Mouse (Mus musculus) forebrain, embryonic 16.5 days (tissue): Measurements from ENCODE around the gene Ano9. TPM values are rescaled to one million over a fixed set of nuclear protein-coding genes. Genes with fewer than 3 reads are reported as not detected.

Experiments used
- ATAC-seq: fragments of 200-750 bp; cut with Nextera tagmentation; 2 replicates; pipeline ENCODE4 v1.8.0; 2017; ENCODE audit warnings: mild to moderate bottlenecking, moderate library complexity
- H3K27ac ChIP-seq: fragments of 300-500 bp; sonication (generic); 2 replicates; pipeline ENCODE4 v1.5.1; 2014; ENCODE audit warnings: low read length, control low read depth
- H3K27me3 ChIP-seq: fragments of 300-500 bp; sonication (generic); replicated peaks from 2 replicates; pipeline ENCODE4 v1.6.1; 2014; ENCODE audit warnings: low read length; ENCODE audit not compliant: control insufficient read depth, insufficient read depth
- H3K36me3 ChIP-seq: fragments of 300-500 bp; sonication (generic); 2 replicates; pipeline ENCODE4 v1.6.1; 2014; ENCODE audit not compliant: control insufficient read depth, insufficient read depth
- H3K4me1 ChIP-seq: fragments of 300-500 bp; sonication (generic); replicated peaks from 2 replicates; pipeline ENCODE4 v1.6.1; 2014; ENCODE audit warnings: low read length; ENCODE audit not compliant: control insufficient read depth, insufficient read depth
- H3K4me2 ChIP-seq: fragments of 300-500 bp; sonication (generic); 2 replicates; pipeline ENCODE4 v1.6.1; 2014; ENCODE audit warnings: mild to moderate bottlenecking, low read length, control low read depth
- H3K4me3 ChIP-seq: fragments of 300-500 bp; sonication (generic); replicated peaks from 2 replicates; pipeline ENCODE4 v1.5.1; 2014; ENCODE audit warnings: mild to moderate bottlenecking, low read length, control low read depth
- H3K9ac ChIP-seq: fragments of 300-500 bp; sonication (generic); replicated peaks from 2 replicates; pipeline ENCODE4 v1.6.1; 2014; ENCODE audit warnings: low read depth, low read length, control low read depth
- H3K9me3 ChIP-seq: fragments of 300-500 bp; sonication (generic); 2 replicates; pipeline ENCODE4 v1.6.1; 2016; ENCODE audit warnings: low read length; ENCODE audit not compliant: control insufficient read depth
- WGBS: fragments of 180-500 bp; shearing (Covaris S2); extraction: QIAGEN DNeasy Blood & Tissue Kit; methylation state at CpG from one replicate; pipeline ENCODE4 v1.1.7; 2014; 5-methylcytosine and 5-hydroxymethylcytosine counted together
- polyA plus RNA-seq: library from polyadenylated mRNA; unstranded; fragments of >200 nt; fragmentation: Nextera tagmentation; extraction: Ambion mirVana; gene quantifications from 2 replicates; pipeline ENCODE4 v1.2.1, GENCODE M21; 2015

Gene Ano9
- polyA plus RNA-seq, 1 experiment from 2014 or later = 0.22 TPM

DNA sequence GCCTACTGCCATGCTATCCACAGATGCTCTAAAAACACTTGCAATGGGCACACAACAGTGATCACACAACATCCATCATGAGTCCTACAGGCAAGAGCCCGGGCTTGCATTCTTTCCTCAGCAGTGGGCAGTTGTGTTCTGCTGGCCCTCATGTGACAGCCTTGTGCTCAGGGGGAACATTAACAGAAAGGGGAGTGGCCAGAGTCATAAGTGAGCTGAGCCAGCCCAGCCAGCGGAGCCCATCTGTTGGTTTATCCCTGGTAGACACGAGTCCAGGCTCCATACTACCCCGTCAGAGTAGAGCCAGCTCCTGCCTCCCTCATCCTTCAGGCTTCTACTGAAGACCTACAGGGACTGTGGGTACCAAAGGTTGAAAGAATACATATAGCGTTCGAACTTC, 23.7 kb downstream of the Ano9 start:
- no peak for ATAC-seq
- H3K27me3 ChIP-seq = peaks cover 13% of the 10 kb centered on the region
- H3K4me3 ChIP-seq = no peak overlapping the region
- H3K9ac ChIP-seq = no peak overlapping the region
- H3K9me3 ChIP-seq = no peaks in the 10 kb centered on the region
- no peaks in the 10 kb centered on the region; the same call in 1 of the 2 replicates for H3K4me1 ChIP-seq
- H3K4me2 ChIP-seq = no peak overlapping the region
- H3K36me3 ChIP-seq = no peaks in the 10 kb centered on the region
- WGBS = 91% methylated on average over 6 of the region's 6 CpGs
- no peak overlapping the region for H3K27ac ChIP-seq

DNA sequence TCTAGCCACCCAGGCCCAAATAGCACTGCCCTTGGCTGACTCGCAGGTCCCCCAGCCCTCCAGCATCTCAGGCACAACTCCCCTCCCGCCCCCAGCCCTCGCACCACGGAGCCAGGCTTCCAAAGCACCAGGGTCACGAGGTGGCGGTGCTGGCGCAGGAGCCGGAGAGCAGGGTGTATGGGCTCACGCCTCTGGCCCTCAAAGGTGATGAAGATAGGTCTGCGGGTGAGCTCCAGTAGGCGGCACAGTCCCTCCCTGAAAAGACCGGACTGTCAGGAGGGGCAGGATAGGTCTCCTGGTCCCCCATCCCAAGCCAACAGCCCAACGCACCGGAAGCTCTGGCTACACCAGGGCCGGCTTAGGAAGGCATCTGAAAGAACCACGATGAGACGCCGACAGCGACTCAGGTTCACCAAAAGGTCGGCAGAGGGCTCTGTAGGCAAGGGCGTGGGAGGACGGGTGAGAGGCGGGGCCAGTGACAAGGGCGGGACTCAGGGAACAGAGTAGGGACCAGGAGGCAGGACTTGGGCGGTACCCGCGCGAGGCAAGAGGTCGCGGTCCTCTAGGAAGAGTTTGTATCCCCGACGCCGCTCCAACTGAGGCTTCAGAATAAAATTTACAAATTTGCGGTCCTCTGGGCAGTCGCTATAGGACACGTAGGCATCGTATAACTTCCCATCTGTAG, 25.4 kb downstream of the Ano9 start:
- peak overlapping the region; percentile 16; the same call in 1 of the 2 replicates for H3K4me3 ChIP-seq
- peak; percentile 90 for ATAC-seq
- H3K9me3 ChIP-seq = no peaks in the 10 kb centered on the region
- no peaks in the 10 kb centered on the region; the same call in 1 of the 2 replicates for H3K4me1 ChIP-seq
- H3K9ac ChIP-seq = 0 out of 2 replicates have a peak overlapping the region, but pooled peaks have one; percentile 12
- H3K36me3 ChIP-seq = no peaks in the 10 kb centered on the region
- peak overlapping the region; percentile 45 for H3K4me2 ChIP-seq
- peaks cover 11% of the 10 kb centered on the region for H3K27me3 ChIP-seq
- 6% methylated on average over 37 of the region's 37 CpGs for WGBS
- no peak overlapping the region for H3K27ac ChIP-seq

DNA sequence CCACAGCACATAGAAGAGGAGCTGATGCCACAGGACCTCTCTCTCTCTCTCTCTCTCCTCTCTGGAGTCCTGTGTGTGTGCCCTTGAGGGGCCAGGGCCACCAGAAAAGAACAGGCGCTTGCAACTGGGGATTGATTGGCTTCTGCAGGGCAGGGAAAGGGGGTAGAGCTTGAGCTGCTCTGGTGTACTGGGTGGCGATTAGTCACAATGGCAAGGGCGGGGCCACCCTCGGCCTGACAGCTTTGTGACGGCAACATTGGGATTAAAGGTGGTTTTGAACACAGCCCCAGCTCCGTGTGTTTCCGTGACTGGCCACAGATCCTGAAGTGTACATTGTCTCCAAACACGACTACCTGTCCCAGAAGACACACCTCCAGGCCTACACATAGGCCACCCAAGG, 27.4 kb downstream of the Ano9 start:
- H3K9ac ChIP-seq = no peak overlapping the region
- 61% methylated on average over 8 of the region's 8 CpGs for WGBS
- no peaks in the 10 kb centered on the region for H3K9me3 ChIP-seq
- ATAC-seq = no peak
- peaks cover 11% of the 10 kb centered on the region for H3K27me3 ChIP-seq
- H3K36me3 ChIP-seq = no peaks in the 10 kb centered on the region
- H3K4me2 ChIP-seq = no peak overlapping the region
- H3K4me3 ChIP-seq = no peak overlapping the region
- H3K27ac ChIP-seq = no peak overlapping the region
- no peaks in the 10 kb centered on the region; the same call in 1 of the 2 replicates for H3K4me1 ChIP-seq

DNA sequence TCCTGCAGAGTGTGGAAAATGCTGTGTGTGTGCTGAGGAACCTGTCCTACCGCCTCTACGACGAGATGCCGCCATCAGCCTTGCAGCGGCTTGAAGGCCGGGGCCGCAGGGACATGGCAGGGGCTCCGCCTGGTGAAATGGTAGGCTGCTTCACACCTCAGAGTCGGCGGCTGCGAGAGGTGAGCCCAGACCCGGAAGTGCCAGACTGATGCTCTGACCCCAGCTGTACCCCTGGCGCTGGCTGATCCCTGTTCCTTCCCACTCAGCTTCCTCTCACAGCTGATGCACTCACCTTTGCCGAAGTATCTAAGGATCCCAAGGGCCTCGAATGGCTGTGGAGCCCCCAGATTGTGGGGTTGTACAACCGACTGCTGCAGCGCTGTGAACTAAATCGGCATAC, 29.1 kb downstream of the Ano9 start:
- Histone ChIP-seq H3K4me2 (no peak overlapping the region), H3K4me1 (no peaks in the 10 kb centered on the region; the same call in 1 of the 2 replicates), H3K27ac (no peak overlapping the region), H3K4me3 (no peak overlapping the region), H3K36me3 (no peaks in the 10 kb centered on the region), H3K27me3 (peaks cover 11% of the 10 kb centered on the region), H3K9me3 (no peaks in the 10 kb centered on the region), H3K9ac (no peak overlapping the region)
- 24% methylated on average over 18 of the region's 18 CpGs for WGBS
- no peak for ATAC-seq

- Histone ChIP-seq H3K9ac (no peak overlapping the region), H3K4me1 (no peaks in the 10 kb centered on the region; the same call in 1 of the 2 replicates), H3K4me3 (no peak overlapping the region), H3K27ac (no peak overlapping the region), H3K4me2 (no peak overlapping the region), H3K9me3 (no peaks in the 10 kb centered on the region), H3K36me3 (no peaks in the 10 kb centered on the region), H3K27me3 (peaks cover 9% of the 10 kb centered on the region)
- 53% methylated on average over 8 of the region's 8 CpGs for whole genome bisulfite sequencing
- ATAC-seq = no peak
Observed at GRCm38 (mm10) chr7:141087894-141088293, 29.7 kb downstream of the Ano9 start.

GRCm38 (mm10) chr7:141079481-141080449, 37.8 kb downstream of the Ano9 start:
- 26% methylated on average over 34 of the region's 34 CpGs for WGBS
- no peak overlapping the region for H3K27ac ChIP-seq
- no peak for ATAC-seq

DNA sequence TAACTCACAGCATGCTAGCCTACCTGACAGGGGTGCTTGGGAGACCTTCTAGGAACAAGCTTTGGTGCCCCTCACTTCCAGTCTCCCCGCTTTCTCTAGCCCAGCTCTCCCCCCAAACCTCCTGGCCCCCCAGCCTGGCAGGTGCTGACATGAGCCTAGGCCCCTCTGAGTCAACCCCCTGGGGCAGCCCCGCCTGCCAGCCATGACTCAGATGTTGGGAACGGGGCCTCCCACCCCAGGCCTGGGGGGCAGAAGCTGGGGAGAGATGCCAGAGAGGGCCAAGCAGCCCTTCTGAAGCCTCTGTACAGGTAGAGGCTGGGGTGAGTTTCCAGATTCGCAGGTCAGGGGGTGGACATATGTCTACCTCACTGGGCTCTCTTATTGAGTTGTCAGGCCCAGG, 38.7 kb downstream of the Ano9 start:
- no peak for ATAC-seq
- H3K36me3 ChIP-seq = no peaks in the 10 kb centered on the region
- no peak overlapping the region for H3K4me2 ChIP-seq
- H3K9ac ChIP-seq = no peak overlapping the region
- WGBS = 90% methylated on average over 4 of the region's 4 CpGs
- H3K9me3 ChIP-seq = no peaks in the 10 kb centered on the region
- no peak overlapping the region for H3K4me3 ChIP-seq
- H3K4me1 ChIP-seq = no peaks in the 10 kb centered on the region
- no peaks in the 10 kb centered on the region for H3K27me3 ChIP-seq
- no peak overlapping the region for H3K27ac ChIP-seq

More at GRCm38 (mm10) chr7:141079481-141080449, 37.8 kb downstream of the Ano9 start:
- H3K4me3 ChIP-seq = no peak overlapping the region
- H3K4me1 ChIP-seq = no peaks in the 10 kb centered on the region
- H3K9ac ChIP-seq = no peak overlapping the region
- no peaks in the 10 kb centered on the region for H3K27me3 ChIP-seq
- H3K9me3 ChIP-seq = no peaks in the 10 kb centered on the region
- H3K4me2 ChIP-seq = no peak overlapping the region
- H3K36me3 ChIP-seq = no peaks in the 10 kb centered on the region

DNA sequence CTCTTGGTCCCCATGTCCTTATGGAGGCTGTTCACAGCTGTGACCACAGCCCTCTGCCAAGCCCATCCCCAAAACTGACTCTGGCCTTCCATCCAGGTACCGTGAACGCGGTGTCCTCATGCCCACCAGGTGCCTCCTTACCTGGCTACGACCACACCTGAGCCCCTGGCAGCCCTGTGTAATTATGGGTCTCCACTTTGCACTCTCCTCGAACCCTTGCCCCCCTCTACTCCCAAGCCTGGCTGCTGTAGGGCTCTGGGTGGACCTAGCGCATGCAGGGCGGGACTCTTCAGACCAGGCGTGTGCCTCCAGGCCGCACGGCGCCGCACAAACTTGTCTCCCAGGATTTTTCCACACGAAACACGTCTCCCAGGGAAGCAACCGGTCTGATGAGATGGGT, 39.8 kb downstream of the Ano9 start, which contains the start of gene Pkp3:
Gene Pkp3 (plus strand): TSS at position 378 of the 400 bp plus-strand sequence.
- H3K9ac ChIP-seq = no peak within 1 kb of the TSS
- no peaks in the 10 kb centered on the region for H3K27me3 ChIP-seq
- WGBS = 92% methylated on average over 15 of the region's 15 CpGs
- H3K4me2 ChIP-seq = no peak within 1 kb of the TSS
- no peak for ATAC-seq
- H3K27ac ChIP-seq = no peak within 1 kb of the TSS
- no peak within 1 kb of the TSS for H3K4me3 ChIP-seq
- no peaks in the 10 kb centered on the region for H3K4me1 ChIP-seq
- no peaks in the 10 kb centered on the region for H3K36me3 ChIP-seq
- H3K9me3 ChIP-seq = no peaks in the 10 kb centered on the region

GRCm38 (mm10) chr7:141073782-141074181, 43.8 kb downstream of the Ano9 start:
- Histone ChIP-seq H3K4me2 (no peak overlapping the region), H3K9me3 (no peaks in the 10 kb centered on the region), H3K36me3 (no peaks in the 10 kb centered on the region), H3K4me1 (peaks cover 14% of the 10 kb centered on the region), H3K27me3 (peaks cover 7% of the 10 kb centered on the region; the same call in 1 of the 2 replicates), H3K27ac (no peak overlapping the region), H3K9ac (no peak overlapping the region), H3K4me3 (no peak overlapping the region)
- ATAC-seq = no peak
- WGBS = 83% methylated on average over 4 of the region's 4 CpGs
